Mouse (Mus musculus) liver, postnatal 0 days (tissue): ENCODE data around the gene Med24. TPM values are rescaled to one million over a fixed set of nuclear protein-coding genes. Genes with fewer than 3 reads are reported as not detected.

Experiments
- ATAC-seq: fragments of 200-750 bp; cut with Nextera tagmentation; 2 replicates; pipeline ENCODE4 v1.8.0; 2017; ENCODE audit warnings: mild to moderate bottlenecking, moderate library complexity
- DNase-seq: peaks from one replicate; pipeline ENCODE4 v3.0.0-alpha.2; 2016
- H3K27ac ChIP-seq: fragments of 300-500 bp; sonication (generic); 2 replicates; pipeline ENCODE4 v1.5.1; 2014; ENCODE audit warnings: antibody characterized with exemption, moderate library complexity, mild to moderate bottlenecking, low read depth
- H3K27me3 ChIP-seq: fragments of 300-500 bp; sonication (generic); 2 replicates; pipeline ENCODE4 v1.6.1; 2014; ENCODE audit warnings: low read length, control low read depth, mixed read lengths; ENCODE audit not compliant: insufficient read depth
- H3K36me3 ChIP-seq: fragments of 300-500 bp; sonication (generic); replicated peaks from 2 replicates; pipeline ENCODE4 v1.6.1; 2014; ENCODE audit warnings: mild to moderate bottlenecking, control low read depth, low read length, moderate library complexity, mixed read lengths; ENCODE audit not compliant: insufficient read depth
- H3K4me1 ChIP-seq: fragments of 300-500 bp; sonication (generic); 2 replicates; pipeline ENCODE4 v1.6.1; 2014; ENCODE audit warnings: antibody characterized with exemption, mild to moderate bottlenecking, control low read depth; ENCODE audit not compliant: insufficient read depth
- H3K4me2 ChIP-seq: fragments of 300-500 bp; sonication (generic); 2 replicates; pipeline ENCODE4 v1.6.1; 2014; ENCODE audit warnings: low read depth, mild to moderate bottlenecking, low read length, moderate library complexity, mixed read lengths
- H3K4me3 ChIP-seq: fragments of 300-500 bp; sonication (generic); 2 replicates; pipeline ENCODE4 v1.5.1; 2014; ENCODE audit warnings: low read depth, low read length
- H3K9ac ChIP-seq: fragments of 300-500 bp; sonication (generic); replicated peaks from 2 replicates; pipeline ENCODE4 v1.6.1; 2014; ENCODE audit warnings: mild to moderate bottlenecking, moderate library complexity
- H3K9me3 ChIP-seq: fragments of 300-500 bp; sonication (generic); 2 replicates; pipeline ENCODE4 v1.6.1; 2016; ENCODE audit warnings: mild to moderate bottlenecking, control low read depth, low read length, mixed read lengths
- CTCF ChIP-seq: sonication (generic); IDR thresholded peaks from 2 replicates; pipeline ENCODE4 v1.5.1; 2016; ENCODE audit warnings: antibody characterized with exemption, low read depth
- EP300 ChIP-seq: IDR thresholded peaks from 2 replicates; pipeline ENCODE4 v1.6.1; 2016; ENCODE audit warnings: antibody characterized with exemption, low read depth, mild to moderate bottlenecking
- WGBS: fragments of 180-500 bp; shearing (Covaris S2); extraction: QIAGEN DNeasy Blood & Tissue Kit; methylation state at CpG from one replicate; pipeline ENCODE4 v1.1.7; 2014; ENCODE audit not compliant: insufficient replicate concordance; 5-methylcytosine and 5-hydroxymethylcytosine counted together
- polyA plus RNA-seq: library from polyadenylated mRNA; unstranded; fragments of >200 nt; fragmentation: Nextera tagmentation; extraction: Ambion mirVana; gene quantifications from 2 replicates; pipeline ENCODE4 v1.2.1, GENCODE M21; 2015

Med24 gene
- polyA plus RNA-seq = 10.5 and 10.9 TPM in 2 replicates

DNA sequence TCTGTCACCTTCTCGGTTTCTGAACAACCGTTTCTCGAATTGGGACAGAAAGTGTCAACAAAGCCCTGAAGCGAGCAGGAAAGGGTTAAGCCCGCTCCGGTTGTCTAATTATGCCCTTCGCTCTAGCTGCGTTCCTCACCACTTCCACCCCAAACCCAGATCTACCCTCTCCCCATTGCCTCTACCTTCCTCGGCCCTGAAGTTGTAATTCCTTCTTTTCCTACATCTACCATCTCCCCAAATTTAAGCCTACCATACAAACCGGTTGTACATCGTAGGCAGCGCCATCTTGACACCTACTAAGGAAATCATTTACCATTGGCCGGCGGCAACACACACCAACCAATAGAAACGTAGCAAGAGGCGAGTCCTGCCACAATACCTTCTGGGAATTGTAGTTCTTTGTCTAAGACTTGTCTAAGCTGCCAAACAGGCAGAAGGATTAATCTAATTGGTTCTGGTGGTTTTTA is at the start of gene Med24:
Med24 (minus strand) TSS at position 317 of the 470 bp plus-strand sequence.
- TF ChIP-seq CTCF = no peak
- H3K9me3 ChIP-seq = peaks cover 2% of the 10 kb centered on the region; the same call in 1 of the 2 replicates
- peak; percentile 85 for DNase-seq
- H3K9ac ChIP-seq = peak within 1 kb of the TSS; percentile 70
- H3K4me2 ChIP-seq = peak within 1 kb of the TSS; percentile 87
- H3K36me3 ChIP-seq = 0 out of 2 replicates have a peak, but pooled peaks cover 7% of the 10 kb centered on the region
- peak; percentile 98 for ATAC-seq
- H3K27ac ChIP-seq = peak within 1 kb of the TSS; percentile 44; the same call in 1 of the 2 replicates
- no peaks in the 10 kb centered on the region for H3K27me3 ChIP-seq
- peaks cover 5% of the 10 kb centered on the region for H3K4me1 ChIP-seq
- WGBS = under 1% methylated on average over 16 of the region's 16 CpGs
- peak within 1 kb of the TSS; percentile 88 for H3K4me3 ChIP-seq

DNA sequence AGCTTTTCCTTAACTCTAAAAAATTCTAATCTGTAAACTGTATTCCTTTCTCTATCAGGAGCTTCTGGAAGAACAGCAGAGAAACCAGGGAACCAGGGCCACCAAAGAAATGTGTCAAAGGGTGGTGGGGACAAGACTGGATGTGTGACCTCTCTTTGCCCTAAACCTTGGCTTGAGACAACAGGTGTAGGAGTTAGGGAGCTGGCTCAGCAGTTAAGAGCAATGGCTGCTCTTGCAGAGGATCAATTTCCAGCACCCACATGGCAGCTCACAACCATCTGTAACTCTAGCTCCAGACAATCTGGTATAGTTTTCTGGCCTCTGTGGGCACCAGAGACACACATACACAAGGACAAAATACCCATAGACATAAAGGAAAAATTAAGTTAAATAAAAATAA is 48.7 kb upstream of the Med24 start:
- H3K4me3 ChIP-seq = no peak overlapping the region
- H3K27ac ChIP-seq = no peak overlapping the region
- H3K27me3 ChIP-seq = no peaks in the 10 kb centered on the region
- DNase-seq = no peak
- no peak for TF ChIP-seq EP300
- TF ChIP-seq CTCF = no peak
- no peak overlapping the region for H3K9ac ChIP-seq
- H3K4me1 ChIP-seq = peaks cover 57% of the 10 kb centered on the region
- no peaks in the 10 kb centered on the region for H3K36me3 ChIP-seq
- ATAC-seq = no peak
- H3K4me2 ChIP-seq = no peak overlapping the region
- no peaks in the 10 kb centered on the region for H3K9me3 ChIP-seq

DNA sequence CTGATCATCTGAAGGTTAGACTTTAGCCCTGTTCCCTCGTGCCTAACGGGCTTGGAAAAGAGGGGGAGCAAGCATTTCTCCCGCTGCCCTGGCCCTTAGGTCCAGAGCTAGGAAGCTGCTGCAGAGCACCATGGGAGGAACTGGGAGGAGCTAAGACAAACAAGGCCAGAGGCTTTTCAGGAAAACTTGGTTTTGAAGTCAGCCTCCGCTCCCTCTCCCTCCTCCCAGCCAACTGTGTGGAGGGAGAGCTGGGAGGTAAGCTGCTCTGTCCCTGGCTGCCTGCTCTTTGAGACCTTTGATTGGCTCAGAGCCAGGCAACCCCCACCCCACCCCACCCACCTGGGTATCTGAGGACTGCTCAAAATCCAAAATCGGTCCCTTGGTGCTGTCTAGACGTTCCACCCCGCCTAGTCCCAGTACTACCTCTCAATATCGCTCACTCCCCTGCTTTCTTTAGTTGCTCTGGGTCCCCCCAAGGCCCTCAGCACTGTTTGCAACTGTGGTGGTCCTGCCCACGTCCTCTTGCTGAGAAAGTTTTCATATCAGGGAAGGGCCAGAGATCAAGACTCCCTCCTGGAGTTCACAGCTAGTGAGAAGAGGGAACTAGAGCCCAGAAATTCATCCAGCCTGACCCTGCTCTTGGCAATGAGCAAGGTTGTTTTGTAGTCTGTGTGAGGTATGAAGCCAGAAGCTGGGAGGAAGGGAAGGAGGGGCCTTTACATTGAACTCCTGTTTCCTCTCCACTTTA is 47.8 kb upstream of the Med24 start:
- peak overlapping the region; percentile 89 for H3K27ac ChIP-seq
- peak overlapping the region; percentile 84 for H3K9ac ChIP-seq
- peak overlapping the region; percentile 80 for H3K4me2 ChIP-seq
- TF ChIP-seq CTCF = no peak
- no peak for TF ChIP-seq EP300
- H3K36me3 ChIP-seq = no peaks in the 10 kb centered on the region
- WGBS = 14% methylated on average over 9 of the region's 9 CpGs
- DNase-seq = peak; percentile 25
- no peak for ATAC-seq
- no peak overlapping the region for H3K4me3 ChIP-seq
- H3K27me3 ChIP-seq = no peaks in the 10 kb centered on the region
- no peaks in the 10 kb centered on the region for H3K9me3 ChIP-seq
- peaks cover 58% of the 10 kb centered on the region for H3K4me1 ChIP-seq

DNA sequence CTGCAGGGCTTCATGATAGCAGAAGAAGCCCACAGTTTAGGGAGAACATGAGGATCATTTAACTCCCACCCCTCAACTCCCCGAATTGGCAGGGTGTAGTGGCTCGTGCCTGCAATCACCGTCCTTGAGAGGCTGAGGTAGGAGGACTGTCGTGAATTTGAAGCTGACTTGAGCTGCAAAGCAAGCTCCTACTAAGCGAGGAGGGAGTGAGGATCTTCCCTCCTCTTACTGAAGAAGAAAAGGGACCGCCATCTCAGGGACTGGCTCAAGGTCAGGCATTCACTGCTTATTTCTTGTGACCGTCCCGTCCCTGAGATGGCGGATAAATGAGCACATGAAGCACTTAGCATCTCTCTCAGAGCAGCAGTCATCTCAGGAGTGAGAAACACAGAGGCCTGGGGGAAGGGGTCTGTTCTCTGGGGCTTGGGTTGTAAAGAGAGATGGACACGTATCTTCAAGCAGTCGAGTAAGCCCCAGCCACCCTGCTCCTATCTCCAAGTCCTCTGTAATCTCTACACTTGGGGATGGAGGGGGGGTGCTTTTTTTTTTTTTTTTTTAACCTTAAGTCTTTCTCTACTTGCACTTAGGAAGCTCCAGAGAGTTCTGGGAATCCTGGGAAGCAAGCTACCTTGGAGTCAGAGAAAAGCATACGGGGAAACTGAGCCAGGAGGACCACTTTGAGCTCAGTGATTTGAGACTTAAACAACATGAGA is 47.0 kb upstream of the Med24 start:
- Histone ChIP-seq H3K4me1 (peaks cover 57% of the 10 kb centered on the region), H3K27ac (peak overlapping the region; percentile 89), H3K9me3 (no peaks in the 10 kb centered on the region), H3K36me3 (peaks cover 3% of the 10 kb centered on the region; the same call in 1 of the 2 replicates), H3K4me2 (peak overlapping the region; percentile 80), H3K27me3 (no peaks in the 10 kb centered on the region), H3K4me3 (peak overlapping the region; percentile 53; the same call in 1 of the 2 replicates), H3K9ac (peak overlapping the region; percentile 84)
- DNase-seq (peak; percentile 13), ATAC-seq (no peak)
- TF ChIP-seq EP300 = no peak
- TF ChIP-seq CTCF = no peak
- 41% methylated on average over 12 of the region's 12 CpGs for WGBS

GRCm38 (mm10) chr11:98775348-98776051 is 46.3 kb upstream of the Med24 start:
- H3K36me3 ChIP-seq = peaks cover 7% of the 10 kb centered on the region
- H3K4me3 ChIP-seq = peak overlapping the region; percentile 53
- ATAC-seq = peak; percentile 64
- H3K9ac ChIP-seq = peak overlapping the region; percentile 84
- 2% methylated on average over 15 of the region's 15 CpGs for WGBS
- TF ChIP-seq CTCF (no peak), EP300 (no peak; the same call in 1 of the 2 replicates)
- peak; percentile 92 for DNase-seq
- H3K27ac ChIP-seq = peak overlapping the region; percentile 89
- H3K4me1 ChIP-seq = peaks cover 57% of the 10 kb centered on the region
- no peaks in the 10 kb centered on the region for H3K9me3 ChIP-seq
- H3K4me2 ChIP-seq = peak overlapping the region; percentile 80
- no peaks in the 10 kb centered on the region for H3K27me3 ChIP-seq
